Mouse (Mus musculus) liver, postnatal 0 days (tissue): Measurements from ENCODE around the gene Zfp583. TPM values are rescaled to one million over a fixed set of nuclear protein-coding genes. Genes with fewer than 3 reads are reported as not detected.

Source experiments
- ATAC-seq: fragments of 200-750 bp; cut with Nextera tagmentation; 2 replicates; pipeline ENCODE4 v1.8.0; 2017; ENCODE audit warnings: mild to moderate bottlenecking, moderate library complexity
- DNase-seq: peaks from one replicate; pipeline ENCODE4 v3.0.0-alpha.2; 2016
- H3K27ac ChIP-seq: fragments of 300-500 bp; sonication (generic); 2 replicates; pipeline ENCODE4 v1.5.1; 2014; ENCODE audit warnings: antibody characterized with exemption, moderate library complexity, mild to moderate bottlenecking, low read depth
- H3K27me3 ChIP-seq: fragments of 300-500 bp; sonication (generic); 2 replicates; pipeline ENCODE4 v1.6.1; 2014; ENCODE audit warnings: low read length, control low read depth, mixed read lengths; ENCODE audit not compliant: insufficient read depth
- H3K36me3 ChIP-seq: fragments of 300-500 bp; sonication (generic); replicated peaks from 2 replicates; pipeline ENCODE4 v1.6.1; 2014; ENCODE audit warnings: mild to moderate bottlenecking, control low read depth, low read length, moderate library complexity, mixed read lengths; ENCODE audit not compliant: insufficient read depth
- H3K4me1 ChIP-seq: fragments of 300-500 bp; sonication (generic); 2 replicates; pipeline ENCODE4 v1.6.1; 2014; ENCODE audit warnings: antibody characterized with exemption, mild to moderate bottlenecking, control low read depth; ENCODE audit not compliant: insufficient read depth
- H3K4me2 ChIP-seq: fragments of 300-500 bp; sonication (generic); 2 replicates; pipeline ENCODE4 v1.6.1; 2014; ENCODE audit warnings: low read depth, mild to moderate bottlenecking, low read length, moderate library complexity, mixed read lengths
- H3K4me3 ChIP-seq: fragments of 300-500 bp; sonication (generic); 2 replicates; pipeline ENCODE4 v1.5.1; 2014; ENCODE audit warnings: low read depth, low read length
- H3K9ac ChIP-seq: fragments of 300-500 bp; sonication (generic); replicated peaks from 2 replicates; pipeline ENCODE4 v1.6.1; 2014; ENCODE audit warnings: mild to moderate bottlenecking, moderate library complexity
- H3K9me3 ChIP-seq: fragments of 300-500 bp; sonication (generic); 2 replicates; pipeline ENCODE4 v1.6.1; 2016; ENCODE audit warnings: mild to moderate bottlenecking, control low read depth, low read length, mixed read lengths
- CTCF ChIP-seq: sonication (generic); IDR thresholded peaks from 2 replicates; pipeline ENCODE4 v1.5.1; 2016; ENCODE audit warnings: antibody characterized with exemption, low read depth
- EP300 ChIP-seq: IDR thresholded peaks from 2 replicates; pipeline ENCODE4 v1.6.1; 2016; ENCODE audit warnings: antibody characterized with exemption, low read depth, mild to moderate bottlenecking
- WGBS: fragments of 180-500 bp; shearing (Covaris S2); extraction: QIAGEN DNeasy Blood & Tissue Kit; methylation state at CpG from one replicate; pipeline ENCODE4 v1.1.7; 2014; ENCODE audit not compliant: insufficient replicate concordance; 5-methylcytosine and 5-hydroxymethylcytosine counted together
- polyA plus RNA-seq: library from polyadenylated mRNA; unstranded; fragments of >200 nt; fragmentation: Nextera tagmentation; extraction: Ambion mirVana; gene quantifications from 2 replicates; pipeline ENCODE4 v1.2.1, GENCODE M21; 2015

Gene Zfp583
- polyA plus RNA-seq, 1 experiment from 2014 or later, result 0.36 TPM

DNA sequence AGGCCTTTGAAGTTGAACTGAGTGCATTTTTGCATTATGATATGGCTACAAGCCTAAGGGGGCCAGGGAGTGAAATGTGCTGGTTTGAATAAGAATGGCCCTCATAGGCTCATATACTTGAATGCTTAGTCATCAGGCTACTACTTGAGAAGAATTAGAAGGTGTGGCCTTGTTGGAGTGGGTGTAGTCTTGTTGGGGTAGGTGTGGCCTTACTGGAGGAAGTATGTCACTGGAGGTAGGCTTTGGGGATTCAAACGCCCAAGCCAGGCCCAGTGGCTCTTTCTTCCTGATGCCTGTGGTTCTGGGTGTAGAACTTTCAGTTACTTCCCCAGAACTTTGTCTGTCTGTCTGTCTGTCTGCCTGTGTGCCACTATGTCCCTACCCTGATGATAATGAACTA lies 33.7 kb upstream of the Zfp583 start:
- H3K4me1 ChIP-seq, result peaks cover 15% of the 10 kb centered on the region
- no peaks in the 10 kb centered on the region for H3K9me3 ChIP-seq
- no peak overlapping the region for H3K4me3 ChIP-seq
- TF ChIP-seq CTCF (no peak), EP300 (no peak)
- DNase-seq (no peak), ATAC-seq (no peak)
- H3K27me3 ChIP-seq, result no peaks in the 10 kb centered on the region
- no peak overlapping the region for H3K27ac ChIP-seq
- no peak overlapping the region for H3K4me2 ChIP-seq
- H3K9ac ChIP-seq, result no peak overlapping the region
- WGBS, result 67% methylated on average over 1 of the region's 1 CpGs
- H3K36me3 ChIP-seq, result no peaks in the 10 kb centered on the region

DNA sequence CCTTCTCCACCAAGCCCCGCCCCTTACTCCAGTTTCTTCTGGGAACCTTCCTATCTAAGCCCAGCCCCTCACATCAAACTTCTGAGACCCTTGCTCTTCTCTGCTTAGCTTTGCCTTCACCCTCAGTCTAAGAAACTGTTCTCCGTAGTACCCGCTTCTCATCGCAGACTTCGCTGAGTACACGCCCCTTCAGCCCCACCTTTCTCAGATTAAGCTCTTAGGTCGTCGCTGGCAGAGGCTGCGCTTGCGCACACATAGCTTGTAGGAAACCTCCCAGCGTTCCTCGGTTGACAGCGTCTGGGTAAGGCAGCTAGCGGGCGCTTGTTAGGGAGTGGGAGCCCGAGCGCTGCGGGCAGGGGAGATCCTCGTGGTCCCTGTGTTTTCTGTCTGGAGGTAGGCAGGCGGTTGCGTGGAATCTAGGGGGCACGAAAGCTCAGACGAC lies 32.0 kb upstream of the Zfp583 start, which contains the start of gene Zfp78:
Zfp78 (plus strand) TSS at position 234 of the 442 bp plus-strand sequence.
- Histone ChIP-seq H3K9ac (peak within 1 kb of the TSS; percentile 57), H3K4me2 (peak within 1 kb of the TSS; percentile 77), H3K4me3 (peak within 1 kb of the TSS; percentile 58), H3K27ac (peak within 1 kb of the TSS; percentile 44), H3K36me3 (no peaks in the 10 kb centered on the region), H3K4me1 (peaks cover 15% of the 10 kb centered on the region), H3K27me3 (no peaks in the 10 kb centered on the region), H3K9me3 (no peaks in the 10 kb centered on the region)
- ATAC-seq (peak; percentile 66), DNase-seq (no peak)
- WGBS, result under 1% methylated on average over 23 of the region's 23 CpGs
- TF ChIP-seq EP300 (no peak), CTCF (peak; percentile 38)

DNA sequence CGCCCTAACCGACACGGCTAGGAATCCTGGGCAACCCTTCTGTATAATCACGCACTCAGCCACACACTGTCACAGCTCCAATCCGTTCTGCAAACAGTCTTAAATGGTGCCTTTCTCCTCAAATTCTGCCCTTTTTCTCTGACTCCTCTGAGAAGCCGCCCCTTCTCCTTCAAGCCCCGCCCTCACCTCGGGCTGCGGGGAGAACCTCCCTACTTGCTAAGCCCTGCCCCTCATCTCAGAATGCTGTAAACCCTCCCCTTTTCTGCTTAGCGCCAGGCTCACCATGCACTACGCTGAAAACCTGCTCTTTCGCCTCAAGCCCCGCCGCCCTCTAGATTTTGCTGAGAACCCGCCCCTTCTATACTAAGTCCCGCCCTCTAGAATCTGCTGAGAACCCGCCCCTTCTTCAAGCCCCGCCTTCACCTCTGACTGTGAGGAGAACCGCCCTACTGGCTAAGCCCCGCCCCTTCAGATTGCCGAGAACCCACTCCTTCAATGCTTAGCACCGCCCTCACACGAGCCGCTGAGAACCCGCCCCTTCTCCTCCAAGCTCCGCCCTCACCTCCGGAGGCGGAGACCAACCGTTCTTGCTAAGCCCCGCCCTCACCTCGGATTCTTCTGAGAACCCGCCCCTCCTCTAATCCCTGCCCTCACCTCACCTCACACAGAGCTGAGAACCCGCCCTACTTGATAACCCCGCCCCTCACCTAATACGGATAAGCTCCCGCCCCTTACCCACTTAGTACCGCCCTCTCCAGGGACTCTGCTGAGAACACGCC lies 31.4 kb upstream of the Zfp583 start:
- no peaks in the 10 kb centered on the region for H3K9me3 ChIP-seq
- peak overlapping the region; percentile 77 for H3K4me2 ChIP-seq
- H3K4me1 ChIP-seq, result peaks cover 15% of the 10 kb centered on the region
- H3K9ac ChIP-seq, result peak overlapping the region; percentile 49; the same call in 1 of the 2 replicates
- peak overlapping the region; percentile 44 for H3K27ac ChIP-seq
- H3K36me3 ChIP-seq, result no peaks in the 10 kb centered on the region
- peak; percentile 98 for DNase-seq
- 2% methylated on average over 37 of the region's 38 CpGs for WGBS
- TF ChIP-seq CTCF (no peak), EP300 (no peak)
- no peaks in the 10 kb centered on the region for H3K27me3 ChIP-seq
- H3K4me3 ChIP-seq, result peak overlapping the region; percentile 58
- peak; percentile 88 for ATAC-seq

GRCm38 (mm10) chr7:6361756-6362155 lies 30.7 kb upstream of the Zfp583 start:
- Histone ChIP-seq H3K27me3 (no peaks in the 10 kb centered on the region), H3K9me3 (no peaks in the 10 kb centered on the region), H3K9ac (no peak overlapping the region), H3K4me3 (peak overlapping the region; percentile 58), H3K4me2 (peak overlapping the region; percentile 77), H3K27ac (no peak overlapping the region), H3K36me3 (no peaks in the 10 kb centered on the region), H3K4me1 (peaks cover 13% of the 10 kb centered on the region)
- DNase-seq (no peak), ATAC-seq (no peak)
- 24% methylated on average over 7 of the region's 7 CpGs for WGBS
- TF ChIP-seq CTCF (no peak), EP300 (no peak)

- no peak for ATAC-seq
- Histone ChIP-seq H3K4me1 (peaks cover 11% of the 10 kb centered on the region; the same call in 1 of the 2 replicates), H3K9ac (no peak overlapping the region), H3K4me3 (no peak overlapping the region), H3K4me2 (no peak overlapping the region), H3K27me3 (no peaks in the 10 kb centered on the region), H3K36me3 (no peaks in the 10 kb centered on the region), H3K9me3 (no peaks in the 10 kb centered on the region), H3K27ac (no peak overlapping the region)
- no peak for TF ChIP-seq CTCF
- no peak for TF ChIP-seq EP300
- WGBS, result 16% methylated on average over 9 of the region's 9 CpGs
- DNase-seq, result peak; percentile 47
These were observed 29.5 kb upstream of the Zfp583 start for GRCm38 (mm10) chr7:6360477-6361060.

GRCm38 (mm10) chr7:6358937-6359590 lies 28.0 kb upstream of the Zfp583 start:
- peak; percentile 40 for DNase-seq
- TF ChIP-seq CTCF (peak; percentile 77), EP300 (no peak)
- Histone ChIP-seq H3K36me3 (no peaks in the 10 kb centered on the region), H3K27me3 (no peaks in the 10 kb centered on the region), H3K9ac (no peak overlapping the region), H3K27ac (no peak overlapping the region), H3K4me1 (peaks cover 10% of the 10 kb centered on the region; the same call in 1 of the 2 replicates), H3K4me3 (no peak overlapping the region), H3K4me2 (no peak overlapping the region), H3K9me3 (no peaks in the 10 kb centered on the region)
- WGBS, result 48% methylated on average over 10 of the region's 10 CpGs
- ATAC-seq, result no peak
